Mouse (Mus musculus) T-helper 2 cell (primary cell): ENCODE measurements around the gene Hist1h3f.
"Not testable (repeated sequence)": the region's sequence is repeated elsewhere in the genome, so short reads cannot be mapped to it uniquely, and the experiment has no call there.

Experiments
- in situ Hi-C: fragments of 300-600 bp; cut with MboI, MseI; formaldehyde crosslinking; loops from one replicate; pipeline ENCODE4 v1.15.1; 2025; ENCODE audit warnings: high pct_unique_total_duplicates

Gene Hist1h3f

GRCm38 (mm10) chr13:23535137-23536075 is 8.4 kb upstream of the Hist1h3f start, which contains the start of gene Hist1h3g:
Gene Hist1h3g, plus strand, starts transcription at chr13:23535422.
- in situ Hi-C loops, result loop anchor here (10.0 kb wide), 1 partner anchor 1491 kb away; the partner anchor contains the start of genes Hist1h2ag, Hist1h2bj and Hist1h4i

GRCm38 (mm10) chr13:23536076-23536822 is 7.6 kb upstream of the Hist1h3f start:
- in situ Hi-C loops, result loop anchor here (10.0 kb wide), 1 partner anchor 1491 kb away; the partner anchor contains the start of genes Hist1h2ag, Hist1h2bj and Hist1h4i

GRCm38 (mm10) chr13:23537006-23537710 is 6.7 kb upstream of the Hist1h3f start:
- in situ Hi-C loops, result loop anchor here (10.0 kb wide), 1 partner anchor 1492 kb away; the partner anchor contains the start of genes Hist1h2ag, Hist1h2bj and Hist1h4i

GRCm38 (mm10) chr13:23538249-23538648 is 5.6 kb upstream of the Hist1h3f start:
- in situ Hi-C loops, result loop anchor here (10.0 kb wide), 1 partner anchor 1493 kb away; the partner anchor contains the start of genes Hist1h2ag, Hist1h2bj and Hist1h4i

- in situ Hi-C loops, result loop anchor here (10.0 kb wide), 1 partner anchor 1495 kb away; the partner anchor contains the start of genes Hist1h2ag, Hist1h2bj and Hist1h4i
Observed at GRCm38 (mm10) chr13:23539821-23540220, 4.0 kb upstream of the Hist1h3f start.

- in situ Hi-C loops, result no loop called here
Observed at GRCm38 (mm10) chr13:23541497-23541896, 2.4 kb upstream of the Hist1h3f start.

GRCm38 (mm10) chr13:23542225-23542980 is 1.4 kb upstream of the Hist1h3f start:
- in situ Hi-C loops, result not testable (repeated sequence)

GRCm38 (mm10) chr13:23542999-23543607 is 749 bp upstream of the Hist1h3f start, which contains the start of gene Hist1h2bh:
Gene Hist1h2bh, minus strand, starts transcription at chr13:23543392.
- in situ Hi-C loops, result not testable (repeated sequence)

GRCm38 (mm10) chr13:23544787-23545120 is 902 bp downstream of the Hist1h3f start:
- in situ Hi-C loops, result not testable (repeated sequence)

- in situ Hi-C loops, result no loop called here
Observed at GRCm38 (mm10) chr13:23546694-23547093, 2.8 kb downstream of the Hist1h3f start.

GRCm38 (mm10) chr13:23550761-23551145 is 6.9 kb downstream of the Hist1h3f start:
- in situ Hi-C loops, result no loop called here

- in situ Hi-C loops, result not testable (repeated sequence)
Observed at GRCm38 (mm10) chr13:23551146-23551834, 7.4 kb downstream of the Hist1h3f start, which contains the start of gene Hist1h4f. Gene Hist1h4f, minus strand, starts transcription at chr13:23551648.

- in situ Hi-C loops, result no loop called here
Observed at GRCm38 (mm10) chr13:23551931-23552914, 8.4 kb downstream of the Hist1h3f start.

GRCm38 (mm10) chr13:23552962-23553361 is 9.1 kb downstream of the Hist1h3f start, which contains the start of gene Hist1h1d:
Gene Hist1h1d, plus strand, starts transcription at chr13:23553262.
- in situ Hi-C loops, result no loop called here

GRCm38 (mm10) chr13:23554393-23554792 is 10.5 kb downstream of the Hist1h3f start:
- in situ Hi-C loops, result no loop called here

- in situ Hi-C loops, result no loop called here
Observed at GRCm38 (mm10) chr13:23554925-23555838, 11.3 kb downstream of the Hist1h3f start.
